Mouse (Mus musculus): ENCODE results near the gene Fhdc1. TPM values are rescaled to one million over a fixed set of nuclear protein-coding genes. Genes with fewer than 3 reads are reported as not detected.

The Fhdc1 gene
- total RNA-seq, 2 experiments from 2014 or later: 0.23 to 0.44 TPM

Other genes starting within 250 kb of the Fhdc1 start
- 1 to 10 TPM; 2.7 to 3.3 TPM for gene Trim2, start 173.6 kb downstream of the Fhdc1 start, total RNA-seq (2021)
- gene Arfip1, start 102.2 kb upstream of the Fhdc1 start, total RNA-seq (2021): 1 to 10 TPM; 8.1 to 9.7 TPM
- gene Tigd4, start 113.1 kb upstream of the Fhdc1 start, total RNA-seq (2021): 1 to 10 TPM; 6.6 to 7.5 TPM
- under 1 TPM; 0.33 to 0.57 TPM for gene Tmem154, start 185.8 kb upstream of the Fhdc1 start, total RNA-seq (2021)